Mouse (Mus musculus): ENCODE measurements around the gene Sobp. TPM values are rescaled to one million over a fixed set of nuclear protein-coding genes. Genes with fewer than 3 reads are reported as not detected.

The Sobp gene
- total and polyA plus RNA-seq, 2 experiments from 2014 or later = 3.0 to 3.9 TPM

DNA sequence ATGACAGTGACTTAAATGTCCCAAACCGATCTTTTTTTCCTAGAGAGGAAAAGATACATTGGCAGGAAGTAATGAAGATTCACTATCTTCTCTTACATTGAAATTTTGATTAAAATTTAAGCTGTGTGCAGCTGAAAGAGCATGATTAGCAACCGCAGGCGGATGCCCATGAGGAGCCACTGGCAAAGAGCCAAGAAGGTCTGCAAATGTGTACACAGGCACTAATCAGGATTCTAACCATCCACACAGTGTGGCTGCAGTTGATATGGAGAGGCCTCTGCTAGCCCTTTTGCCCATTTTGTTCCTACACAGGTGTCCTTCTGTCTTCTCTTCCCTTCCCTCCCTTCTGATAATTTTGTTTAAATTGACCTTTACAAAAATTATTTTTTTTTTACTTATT, 84.3 kb downstream of the Sobp start:
- H3K9ac ChIP-seq (replicated peaks; ENCODE audit: low read depth, low read length) = no peak overlapping the region
- no peaks in the 10 kb centered on the region for H3K27me3 ChIP-seq (ENCODE audit: control insufficient read depth, insufficient read depth, low read length)
- DNase-seq (ENCODE audit: low spot score) (no peak), ATAC-seq (ENCODE audit: insufficient read depth, low read depth) (no peak)
- no peaks in the 10 kb centered on the region for H3K9me3 ChIP-seq (replicated peaks; ENCODE audit: control insufficient read depth, low read length)
- H3K4me1 ChIP-seq (ENCODE audit: control insufficient read depth, insufficient read depth) = no peaks in the 10 kb centered on the region
- 49% methylated on average over 3 of the region's 3 CpGs for WGBS
- peaks cover 3% of the 10 kb centered on the region; the same call in 1 of the 2 replicates for H3K36me3 ChIP-seq (replicated peaks; ENCODE audit: control insufficient read depth, insufficient read depth, low read length)
- no peak overlapping the region for H3K4me2 ChIP-seq (ENCODE audit: low read depth, low read length)
- no peak overlapping the region for H3K27ac ChIP-seq (ENCODE audit: low read depth)
- no peak for TF ChIP-seq EP300 (IDR thresholded peaks at IDR 0.05; ENCODE audit: low read depth)
- TF ChIP-seq CTCF (IDR thresholded peaks at IDR 0.05; ENCODE audit: low read depth) = no peak
- H3K4me3 ChIP-seq (ENCODE audit: low read depth, low read length) = no peak overlapping the region

- ATAC-seq (ENCODE audit: insufficient read depth, low read depth) (no peak), DNase-seq (ENCODE audit: low spot score) (no peak)
- no peaks in the 10 kb centered on the region for H3K27me3 ChIP-seq (ENCODE audit: control insufficient read depth, insufficient read depth, low read length)
- 69% methylated on average over 2 of the region's 2 CpGs for WGBS
- no peaks in the 10 kb centered on the region for H3K4me1 ChIP-seq (ENCODE audit: control insufficient read depth, insufficient read depth)
- no peaks in the 10 kb centered on the region for H3K9me3 ChIP-seq (replicated peaks; ENCODE audit: control insufficient read depth, low read length)
- no peak overlapping the region for H3K27ac ChIP-seq (ENCODE audit: low read depth)
- 0 out of 2 replicates have a peak, but pooled peaks cover 3% of the 10 kb centered on the region for H3K36me3 ChIP-seq (replicated peaks; ENCODE audit: control insufficient read depth, insufficient read depth, low read length)
- H3K9ac ChIP-seq (replicated peaks; ENCODE audit: low read depth, low read length) = no peak overlapping the region
- TF ChIP-seq EP300 (IDR thresholded peaks at IDR 0.05; ENCODE audit: low read depth) = no peak
- no peak for TF ChIP-seq CTCF (IDR thresholded peaks at IDR 0.05; ENCODE audit: low read depth)
- no peak overlapping the region for H3K4me3 ChIP-seq (ENCODE audit: low read depth, low read length)
- H3K4me2 ChIP-seq (ENCODE audit: low read depth, low read length) = no peak overlapping the region
Observed at GRCm38 (mm10) chr10:43087421-43087820, 86.9 kb downstream of the Sobp start.

DNA sequence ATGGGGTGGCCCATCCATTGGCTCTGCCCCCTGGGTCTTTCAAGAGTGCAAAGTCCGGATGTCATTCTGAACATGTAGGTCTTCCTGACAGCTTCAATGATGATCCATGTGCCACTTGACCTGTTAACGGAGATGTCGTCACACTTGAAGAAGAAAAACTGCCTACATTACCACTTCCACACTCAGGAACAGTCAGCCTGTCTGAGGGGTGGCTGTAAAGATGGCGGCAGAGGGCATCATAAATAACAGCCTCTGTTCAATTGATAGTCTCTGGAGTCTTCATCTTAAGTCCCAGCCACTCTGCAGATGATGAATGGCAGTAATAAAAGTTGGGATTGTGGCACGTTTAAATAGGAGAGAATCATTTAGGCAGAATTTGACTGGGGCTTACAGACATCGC, 87.4 kb downstream of the Sobp start:
- DNase-seq (ENCODE audit: low spot score) (no peak), ATAC-seq (ENCODE audit: insufficient read depth, low read depth) (no peak)
- H3K36me3 ChIP-seq (replicated peaks; ENCODE audit: control insufficient read depth, insufficient read depth, low read length) = 0 out of 2 replicates have a peak, but pooled peaks cover 3% of the 10 kb centered on the region
- no peak for TF ChIP-seq CTCF (IDR thresholded peaks at IDR 0.05; ENCODE audit: low read depth)
- no peak for TF ChIP-seq EP300 (IDR thresholded peaks at IDR 0.05; ENCODE audit: low read depth)
- 78% methylated on average over 6 of the region's 6 CpGs for WGBS
- H3K4me1 ChIP-seq (ENCODE audit: control insufficient read depth, insufficient read depth) = no peaks in the 10 kb centered on the region
- H3K4me2 ChIP-seq (ENCODE audit: low read depth, low read length) = no peak overlapping the region
- no peak overlapping the region for H3K4me3 ChIP-seq (ENCODE audit: low read depth, low read length)
- no peak overlapping the region for H3K27ac ChIP-seq (ENCODE audit: low read depth)
- H3K9me3 ChIP-seq (replicated peaks; ENCODE audit: control insufficient read depth, low read length) = no peaks in the 10 kb centered on the region
- no peaks in the 10 kb centered on the region for H3K27me3 ChIP-seq (ENCODE audit: control insufficient read depth, insufficient read depth, low read length)
- no peak overlapping the region for H3K9ac ChIP-seq (replicated peaks; ENCODE audit: low read depth, low read length)

DNA sequence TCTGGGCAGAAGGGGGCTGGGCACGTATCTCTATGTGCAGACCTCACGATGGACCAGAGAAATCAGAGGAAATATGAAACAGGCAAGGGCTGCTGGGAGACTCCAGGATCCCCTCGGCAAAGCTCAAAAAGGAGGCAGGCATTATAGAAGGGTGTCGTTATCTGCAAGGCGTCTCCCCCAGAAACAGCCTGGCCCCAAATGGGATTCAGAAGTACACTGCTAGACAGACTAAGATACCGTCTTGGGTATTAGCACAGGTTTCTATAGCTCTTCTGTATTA, 90.3 kb downstream of the Sobp start:
- H3K9me3 ChIP-seq (replicated peaks; ENCODE audit: control insufficient read depth, low read length) = no peaks in the 10 kb centered on the region
- H3K27me3 ChIP-seq (ENCODE audit: control insufficient read depth, insufficient read depth, low read length) = no peaks in the 10 kb centered on the region
- H3K4me2 ChIP-seq (ENCODE audit: low read depth, low read length) = no peak overlapping the region
- H3K9ac ChIP-seq (replicated peaks; ENCODE audit: low read depth, low read length) = no peak overlapping the region
- H3K4me1 ChIP-seq (ENCODE audit: control insufficient read depth, insufficient read depth) = peaks cover 8% of the 10 kb centered on the region; the same call in 1 of the 2 replicates
- 65% methylated on average over 6 of the region's 6 CpGs for WGBS
- DNase-seq (ENCODE audit: low spot score) = no peak
- no peak for ATAC-seq (ENCODE audit: insufficient read depth, low read depth)
- no peak overlapping the region for H3K27ac ChIP-seq (ENCODE audit: low read depth)
- H3K36me3 ChIP-seq (replicated peaks; ENCODE audit: control insufficient read depth, insufficient read depth, low read length) = 0 out of 2 replicates have a peak, but pooled peaks cover 3% of the 10 kb centered on the region
- H3K4me3 ChIP-seq (ENCODE audit: low read depth, low read length) = no peak overlapping the region
- no peak for TF ChIP-seq EP300 (IDR thresholded peaks at IDR 0.05; ENCODE audit: low read depth)
- no peak for TF ChIP-seq CTCF (IDR thresholded peaks at IDR 0.05; ENCODE audit: low read depth)

DNA sequence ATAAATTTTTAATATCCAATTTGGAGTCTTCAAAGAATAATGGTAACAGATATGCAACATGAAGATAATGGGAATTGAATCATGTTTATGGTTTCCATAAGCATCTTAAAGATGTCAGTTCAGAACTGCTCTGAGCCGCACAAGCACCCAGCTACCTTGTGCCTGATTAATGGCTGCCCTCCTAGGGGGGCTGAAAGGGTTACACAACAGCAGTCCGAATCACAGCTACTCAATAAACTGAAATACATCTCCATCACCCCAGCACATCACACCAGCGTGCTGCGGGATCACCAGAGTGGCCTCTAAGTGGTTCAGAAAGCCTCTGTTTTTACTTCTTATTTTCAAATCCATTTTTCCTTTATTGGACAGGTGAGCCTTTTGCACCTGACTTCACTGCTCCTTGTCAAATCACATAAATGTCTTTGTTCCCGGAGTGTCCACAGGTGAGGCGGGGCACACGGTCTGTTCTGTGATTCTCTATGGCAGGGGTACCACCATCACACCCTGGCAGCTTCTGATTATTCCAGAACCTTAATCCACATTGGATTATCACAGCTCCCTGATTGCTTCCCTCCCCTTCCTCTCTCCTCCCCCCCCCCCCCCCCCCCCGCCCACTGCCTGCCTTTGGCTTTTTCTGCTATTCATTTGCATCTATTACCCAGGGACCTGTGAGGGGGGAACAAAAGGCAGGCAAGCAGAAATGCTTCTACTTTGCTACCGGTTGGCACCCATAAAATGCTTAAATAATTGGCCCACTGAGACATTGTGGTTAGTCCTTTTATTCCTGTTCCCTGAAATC, 90.8 kb downstream of the Sobp start:
- Histone ChIP-seq H3K36me3 (replicated peaks; ENCODE audit: control insufficient read depth, insufficient read depth, low read length) (0 out of 2 replicates have a peak, but pooled peaks cover 3% of the 10 kb centered on the region), H3K27me3 (ENCODE audit: control insufficient read depth, insufficient read depth, low read length) (no peaks in the 10 kb centered on the region), H3K4me1 (ENCODE audit: control insufficient read depth, insufficient read depth) (peaks cover 8% of the 10 kb centered on the region; the same call in 1 of the 2 replicates), H3K9me3 (replicated peaks; ENCODE audit: control insufficient read depth, low read length) (no peaks in the 10 kb centered on the region), H3K27ac (ENCODE audit: low read depth) (no peak overlapping the region), H3K4me2 (ENCODE audit: low read depth, low read length) (no peak overlapping the region), H3K4me3 (ENCODE audit: low read depth, low read length) (no peak overlapping the region), H3K9ac (replicated peaks; ENCODE audit: low read depth, low read length) (no peak overlapping the region)
- TF ChIP-seq CTCF (IDR thresholded peaks at IDR 0.05; ENCODE audit: low read depth) = no peak
- TF ChIP-seq EP300 (IDR thresholded peaks at IDR 0.05; ENCODE audit: low read depth) = no peak
- WGBS = 85% methylated on average over 8 of the region's 9 CpGs
- DNase-seq (ENCODE audit: low spot score) (no peak), ATAC-seq (ENCODE audit: insufficient read depth, low read depth) (no peak)

DNA sequence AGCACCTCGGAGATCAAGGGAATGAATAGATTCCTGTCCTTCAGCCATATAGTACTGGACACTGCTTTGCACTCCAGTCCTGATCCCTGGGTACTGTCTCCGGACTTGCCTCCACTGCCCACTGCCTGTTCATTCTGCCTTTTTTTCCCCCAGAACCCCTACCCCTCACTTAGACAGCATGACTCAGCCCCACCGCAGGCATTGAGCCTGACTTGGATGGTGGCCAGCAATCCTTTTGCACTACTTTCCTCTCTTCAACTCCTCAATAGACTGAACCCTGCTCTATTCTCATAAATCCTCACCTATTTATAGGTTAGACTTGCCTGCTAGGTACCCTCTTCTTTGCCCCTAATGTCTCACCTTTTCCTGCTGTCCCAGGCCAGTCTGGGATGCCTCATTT, 93.0 kb downstream of the Sobp start:
- no peak overlapping the region for H3K4me3 ChIP-seq (ENCODE audit: low read depth, low read length)
- TF ChIP-seq CTCF (IDR thresholded peaks at IDR 0.05; ENCODE audit: low read depth) (no peak), EP300 (IDR thresholded peaks at IDR 0.05; ENCODE audit: low read depth) (no peak)
- H3K4me1 ChIP-seq (ENCODE audit: control insufficient read depth, insufficient read depth) = peaks cover 8% of the 10 kb centered on the region; the same call in 1 of the 2 replicates
- no peak for DNase-seq (ENCODE audit: low spot score)
- H3K36me3 ChIP-seq (replicated peaks; ENCODE audit: control insufficient read depth, insufficient read depth, low read length) = no peaks in the 10 kb centered on the region
- no peak overlapping the region for H3K9ac ChIP-seq (replicated peaks; ENCODE audit: low read depth, low read length)
- ATAC-seq (ENCODE audit: insufficient read depth, low read depth) = 0 out of 2 replicates have a peak, but pooled peaks have one; percentile 30
- no peak overlapping the region for H3K4me2 ChIP-seq (ENCODE audit: low read depth, low read length)
- no peak overlapping the region for H3K27ac ChIP-seq (ENCODE audit: low read depth)
- WGBS = 56% methylated on average over 3 of the region's 3 CpGs
- no peaks in the 10 kb centered on the region for H3K9me3 ChIP-seq (replicated peaks; ENCODE audit: control insufficient read depth, low read length)
- H3K27me3 ChIP-seq (ENCODE audit: control insufficient read depth, insufficient read depth, low read length) = no peaks in the 10 kb centered on the region
